Mouse (Mus musculus) heart, embryonic 16.5 days (tissue): ENCODE results near the gene Tdrd3. TPM values are rescaled to one million over a fixed set of nuclear protein-coding genes. Genes with fewer than 3 reads are reported as not detected.

ENCODE experiments used
- ATAC-seq: fragments of 200-750 bp; cut with Nextera tagmentation; replicated peaks from 2 replicates; pipeline ENCODE4 v1.8.0; 2017; ENCODE audit warnings: moderate number of reproducible peaks; ENCODE audit not compliant: insufficient read depth, low FRiP score; ENCODE audit errors: extremely low read depth
- H3K27ac ChIP-seq: fragments of 300-500 bp; sonication (generic); 2 replicates; pipeline ENCODE4 v1.5.1; 2014; ENCODE audit warnings: mild to moderate bottlenecking, low read length, control low read depth, moderate library complexity
- H3K27me3 ChIP-seq: fragments of 300-500 bp; sonication (generic); 2 replicates; pipeline ENCODE4 v1.6.1; 2014; ENCODE audit warnings: low read length, mixed read lengths; ENCODE audit not compliant: control insufficient read depth, insufficient read depth
- H3K36me3 ChIP-seq: fragments of 300-500 bp; sonication (generic); 2 replicates; pipeline ENCODE4 v1.6.1; 2014; ENCODE audit not compliant: control insufficient read depth, insufficient read depth
- H3K4me1 ChIP-seq: fragments of 300-500 bp; sonication (generic); 2 replicates; pipeline ENCODE4 v1.6.1; 2014; ENCODE audit warnings: low read length, mixed read lengths; ENCODE audit not compliant: control insufficient read depth, insufficient read depth
- H3K4me2 ChIP-seq: fragments of 300-500 bp; sonication (generic); 2 replicates; pipeline ENCODE4 v1.6.1; 2014; ENCODE audit warnings: low read depth, mild to moderate bottlenecking, control low read depth, low read length
- H3K4me3 ChIP-seq: fragments of 300-500 bp; sonication (generic); 2 replicates; pipeline ENCODE4 v1.5.1; 2014; ENCODE audit warnings: mild to moderate bottlenecking, control low read depth, low read length
- H3K9ac ChIP-seq: fragments of 300-500 bp; sonication (generic); 2 replicates; pipeline ENCODE4 v1.6.1; 2014; ENCODE audit warnings: low read length, control low read depth
- H3K9me3 ChIP-seq: fragments of 300-500 bp; sonication (generic); replicated peaks from 2 replicates; pipeline ENCODE4 v1.6.1; 2016; ENCODE audit warnings: low read length; ENCODE audit not compliant: control insufficient read depth
- WGBS: fragments of 180-500 bp; shearing (Covaris S2); extraction: QIAGEN DNeasy Blood & Tissue Kit; methylation state at CpG from one replicate; pipeline ENCODE4 v1.1.7; 2014; 5-methylcytosine and 5-hydroxymethylcytosine counted together
- polyA plus RNA-seq: library from polyadenylated mRNA; unstranded; fragments of >200 nt; fragmentation: Nextera tagmentation; extraction: Ambion mirVana; gene quantifications from 2 replicates; pipeline ENCODE4 v1.2.1, GENCODE M21; 2015

Gene Tdrd3
- polyA plus RNA-seq, 1 experiment from 2014 or later: 19.3 TPM

- no peaks in the 10 kb centered on the region for H3K27me3 ChIP-seq
- H3K36me3 ChIP-seq: peaks cover 2% of the 10 kb centered on the region; the same call in 1 of the 2 replicates
- no peak overlapping the region for H3K4me2 ChIP-seq
- ATAC-seq: no peak
- H3K9ac ChIP-seq: no peak overlapping the region
- H3K4me3 ChIP-seq: no peak overlapping the region
- H3K4me1 ChIP-seq: peaks cover 3% of the 10 kb centered on the region; the same call in 1 of the 2 replicates
- WGBS: 86% methylated on average over 12 of the region's 12 CpGs
- H3K27ac ChIP-seq: no peak overlapping the region
- no peaks in the 10 kb centered on the region for H3K9me3 ChIP-seq
Measured at GRCm38 (mm10) chr14:87467586-87467985, 51.1 kb downstream of the Tdrd3 start.

GRCm38 (mm10) chr14:87471521-87471920, 55.1 kb downstream of the Tdrd3 start:
- H3K4me1 ChIP-seq: no peaks in the 10 kb centered on the region
- peaks cover 11% of the 10 kb centered on the region for H3K36me3 ChIP-seq
- WGBS: 70% methylated on average over 1 of the region's 1 CpGs
- no peak overlapping the region for H3K4me2 ChIP-seq
- H3K4me3 ChIP-seq: no peak overlapping the region
- H3K27me3 ChIP-seq: no peaks in the 10 kb centered on the region
- H3K9ac ChIP-seq: no peak overlapping the region
- ATAC-seq: no peak
- H3K27ac ChIP-seq: no peak overlapping the region
- H3K9me3 ChIP-seq: no peaks in the 10 kb centered on the region

- H3K27ac ChIP-seq: no peak overlapping the region
- 58% methylated on average over 2 of the region's 2 CpGs for WGBS
- no peaks in the 10 kb centered on the region for H3K27me3 ChIP-seq
- ATAC-seq: no peak
- H3K4me3 ChIP-seq: no peak overlapping the region
- H3K36me3 ChIP-seq: peaks cover 11% of the 10 kb centered on the region
- no peak overlapping the region for H3K9ac ChIP-seq
- H3K4me1 ChIP-seq: no peaks in the 10 kb centered on the region
- H3K4me2 ChIP-seq: no peak overlapping the region
- no peaks in the 10 kb centered on the region for H3K9me3 ChIP-seq
Measured at GRCm38 (mm10) chr14:87472782-87473181, 56.3 kb downstream of the Tdrd3 start.

- Histone ChIP-seq H3K4me1 (no peaks in the 10 kb centered on the region), H3K27me3 (no peaks in the 10 kb centered on the region), H3K9ac (no peak overlapping the region), H3K4me3 (no peak overlapping the region), H3K36me3 (peaks cover 11% of the 10 kb centered on the region), H3K9me3 (no peaks in the 10 kb centered on the region), H3K27ac (no peak overlapping the region), H3K4me2 (no peak overlapping the region)
- no peak for ATAC-seq
- 69% methylated on average over 10 of the region's 10 CpGs for WGBS
Measured at GRCm38 (mm10) chr14:87475721-87476359, 59.4 kb downstream of the Tdrd3 start.

GRCm38 (mm10) chr14:87478339-87478951, 62.0 kb downstream of the Tdrd3 start:
- peaks cover 9% of the 10 kb centered on the region for H3K36me3 ChIP-seq
- H3K9me3 ChIP-seq: no peaks in the 10 kb centered on the region
- H3K4me2 ChIP-seq: no peak overlapping the region
- no peak overlapping the region for H3K4me3 ChIP-seq
- H3K9ac ChIP-seq: no peak overlapping the region
- 34% methylated on average over 2 of the region's 3 CpGs for WGBS
- H3K27ac ChIP-seq: no peak overlapping the region
- H3K4me1 ChIP-seq: no peaks in the 10 kb centered on the region
- peak; percentile 58 for ATAC-seq
- no peaks in the 10 kb centered on the region for H3K27me3 ChIP-seq

GRCm38 (mm10) chr14:87485888-87486287, 69.4 kb downstream of the Tdrd3 start:
- Histone ChIP-seq H3K27ac (no peak overlapping the region), H3K9ac (no peak overlapping the region), H3K36me3 (peaks cover 9% of the 10 kb centered on the region), H3K9me3 (no peaks in the 10 kb centered on the region), H3K4me3 (no peak overlapping the region), H3K27me3 (no peaks in the 10 kb centered on the region), H3K4me1 (no peaks in the 10 kb centered on the region), H3K4me2 (no peak overlapping the region)
- 74% methylated on average over 3 of the region's 3 CpGs for WGBS
- ATAC-seq: no peak

GRCm38 (mm10) chr14:87497955-87498594, 81.6 kb downstream of the Tdrd3 start:
- ATAC-seq: no peak
- Histone ChIP-seq H3K9me3 (no peaks in the 10 kb centered on the region), H3K4me2 (no peak overlapping the region), H3K4me3 (no peak overlapping the region), H3K27ac (no peak overlapping the region), H3K36me3 (no peaks in the 10 kb centered on the region), H3K4me1 (no peaks in the 10 kb centered on the region), H3K27me3 (no peaks in the 10 kb centered on the region), H3K9ac (no peak overlapping the region)
- 88% methylated on average over 11 of the region's 11 CpGs for WGBS

- no peaks in the 10 kb centered on the region for H3K27me3 ChIP-seq
- no peak overlapping the region for H3K4me2 ChIP-seq
- H3K9me3 ChIP-seq: no peaks in the 10 kb centered on the region
- no peak overlapping the region for H3K27ac ChIP-seq
- no peak for ATAC-seq
- no peak overlapping the region for H3K9ac ChIP-seq
- H3K36me3 ChIP-seq: peaks cover 11% of the 10 kb centered on the region
- H3K4me3 ChIP-seq: no peak overlapping the region
- H3K4me1 ChIP-seq: no peaks in the 10 kb centered on the region
- 72% methylated on average over 8 of the region's 8 CpGs for WGBS
Measured at GRCm38 (mm10) chr14:87505924-87506323, 89.5 kb downstream of the Tdrd3 start.

- Histone ChIP-seq H3K4me3 (no peak overlapping the region), H3K4me1 (no peaks in the 10 kb centered on the region), H3K27ac (no peak overlapping the region), H3K36me3 (peaks cover 8% of the 10 kb centered on the region; the same call in 1 of the 2 replicates), H3K9me3 (no peaks in the 10 kb centered on the region), H3K9ac (no peak overlapping the region), H3K27me3 (no peaks in the 10 kb centered on the region), H3K4me2 (no peak overlapping the region)
- WGBS: 87% methylated on average over 3 of the region's 3 CpGs
- ATAC-seq: no peak
Measured at GRCm38 (mm10) chr14:87515281-87515680, 98.8 kb downstream of the Tdrd3 start.
